Mouse (Mus musculus) G1E (cell line): ENCODE data around the gene Mcts2. TPM values are rescaled to one million over a fixed set of nuclear protein-coding genes. Genes with fewer than 3 reads are reported as not detected.

Experiments
- ATAC-seq: 2 replicates; pipeline ENCODE4 v1.8.0; 2016; ENCODE audit warnings: mild to moderate bottlenecking; ENCODE audit not compliant: insufficient number of reproducible peaks, poor library complexity, low FRiP score, severe bottlenecking; ENCODE audit errors: extremely low read depth
- DNase-seq: peaks from one replicate; pipeline ENCODE4 v3.0.0; 2012; ENCODE audit warnings: low spot score
- H3K27me3 ChIP-seq: 2 replicates; pipeline ENCODE4 v1.6.1; 2012; ENCODE audit warnings: mild to moderate bottlenecking, low read length, inconsistent platforms; ENCODE audit not compliant: insufficient read depth
- H3K36me3 ChIP-seq: replicated peaks from 2 replicates; pipeline ENCODE3; 2012; ENCODE audit warnings: mild to moderate bottlenecking, inconsistent platforms
- H3K4me1 ChIP-seq: 2 replicates; pipeline ENCODE4 v1.6.1; 2012; ENCODE audit warnings: low read depth, low read length, inconsistent platforms, mixed read lengths; ENCODE audit not compliant: insufficient read depth
- H3K4me3 ChIP-seq: 2 replicates; pipeline ENCODE4 v1.5.1; 2012; ENCODE audit warnings: low read depth, mild to moderate bottlenecking, inconsistent platforms, low read length, moderate library complexity, mixed read lengths
- H3K9me3 ChIP-seq: replicated peaks from 2 replicates; pipeline ENCODE4 v1.6.1; 2012; ENCODE audit warnings: inconsistent platforms
- CTCF ChIP-seq: IDR thresholded peaks from 2 replicates; pipeline ENCODE4 v1.5.1; 2012; ENCODE audit warnings: low read depth, low read length, inconsistent platforms, mixed read lengths
- GATA1 ChIP-seq: IDR thresholded peaks from 2 replicates; pipeline ENCODE4 v1.6.1; 2012; ENCODE audit warnings: borderline replicate concordance, low read length, inconsistent platforms, mixed read lengths
- GATA2 ChIP-seq: IDR thresholded peaks from 2 replicates; pipeline ENCODE4 v1.6.1; 2012; ENCODE audit warnings: low read depth, low read length, inconsistent platforms, borderline replicate concordance
- POLR2AphosphoS5 ChIP-seq: IDR thresholded peaks from 2 replicates; pipeline ENCODE4 v1.6.1; 2012; ENCODE audit warnings: low read depth, low read length, inconsistent platforms; ENCODE audit not compliant: insufficient replicate concordance
- TAL1 ChIP-seq: conservative IDR thresholded peaks from 2 replicates; pipeline ENCODE4 v1.6.1; 2012; ENCODE audit warnings: low read depth, low read length, inconsistent platforms, mixed read lengths
- polyA plus RNA-seq: library from polyadenylated mRNA; stranded (reverse); fragments of >175 nt; gene quantifications from 2 replicates; pipeline ENCODE4 v1.2.3, GENCODE M21; 2012
- total RNA-seq, 2 experiments: library from RNA; stranded (forward) in 1 of 2; stranded (reverse) in 1 of 2; fragments of 200-1000 nt in 1 of 2; fragments of >200 nt in 1 of 2; fragmentation: Nextera tagmentation in 1 of 2; gene quantifications; 2 replicates each; pipeline ENCODE4 v1.2.3; 2014 to 2017

Mcts2 gene
- total and polyA plus RNA-seq, 3 experiments, result 2.6 to 30.0 (median 24.2) TPM

DNA sequence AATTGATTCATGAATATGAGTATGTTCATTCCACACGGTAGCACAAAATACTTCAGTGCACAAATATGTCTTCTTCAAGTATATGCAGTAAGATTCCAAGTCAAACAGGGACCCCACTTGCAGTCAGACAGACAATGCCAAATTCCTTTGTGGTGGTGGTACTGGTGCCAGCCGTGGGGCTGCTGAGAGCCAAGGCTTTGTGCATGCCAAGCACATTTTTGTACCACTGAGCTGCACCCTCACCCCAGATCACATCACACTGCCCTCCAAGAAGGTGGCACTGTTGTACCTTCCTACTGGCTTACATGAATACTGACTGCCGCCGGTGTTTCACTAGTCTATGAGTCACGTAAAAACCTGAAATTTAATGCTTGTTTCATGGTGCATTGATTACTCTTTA, 7.9 kb upstream of the Mcts2 start:
- TF ChIP-seq POLR2AphosphoS5, result no peak
- no peak for TF ChIP-seq TAL1
- TF ChIP-seq CTCF, result no peak
- no peak for TF ChIP-seq GATA2
- TF ChIP-seq GATA1, result no peak
- H3K27me3 ChIP-seq, result no peaks in the 10 kb centered on the region
- ATAC-seq (no peak), DNase-seq (no peak)
- no peak overlapping the region for H3K4me3 ChIP-seq
- H3K4me1 ChIP-seq, result peaks cover 42% of the 10 kb centered on the region
- no peaks in the 10 kb centered on the region for H3K9me3 ChIP-seq
- H3K36me3 ChIP-seq, result peaks cover 100% of the 10 kb centered on the region

DNA sequence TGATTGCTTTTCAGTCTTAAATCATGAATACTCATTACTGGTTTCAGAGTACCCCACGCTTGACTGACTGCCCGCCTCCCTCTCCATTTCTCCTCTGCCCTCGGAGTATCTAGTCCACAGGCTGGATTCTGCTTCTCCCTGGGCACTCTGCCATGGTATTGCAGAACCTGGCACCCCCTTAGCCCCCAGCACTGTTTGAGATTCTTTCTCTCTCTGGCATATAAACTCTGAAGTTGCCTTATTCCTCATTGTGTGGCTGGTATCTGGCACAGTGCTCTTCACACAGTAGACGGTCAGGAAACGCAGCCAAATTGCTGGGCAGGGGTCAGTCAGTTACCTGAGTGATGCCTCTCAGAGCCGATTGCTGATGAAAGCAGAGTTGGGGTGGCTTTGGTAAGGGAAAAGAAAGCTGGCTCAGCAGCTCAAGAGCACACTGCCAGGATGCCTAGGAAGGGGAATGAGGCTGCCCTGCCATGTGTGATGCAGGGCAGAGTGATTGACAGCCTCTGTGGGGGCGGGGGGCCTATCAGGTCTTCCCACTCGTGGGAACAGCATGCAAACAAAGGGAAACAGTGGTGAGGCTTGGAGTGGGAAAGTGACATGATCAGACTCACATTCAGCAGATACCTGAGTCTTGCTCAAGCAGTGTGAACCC, 7.0 kb upstream of the Mcts2 start:
- TF ChIP-seq GATA1, result no peak
- no peak for TF ChIP-seq GATA2
- no peak for TF ChIP-seq TAL1
- TF ChIP-seq POLR2AphosphoS5, result no peak
- TF ChIP-seq CTCF, result no peak
- Histone ChIP-seq H3K4me1 (peaks cover 38% of the 10 kb centered on the region), H3K4me3 (no peak overlapping the region), H3K9me3 (no peaks in the 10 kb centered on the region), H3K27me3 (no peaks in the 10 kb centered on the region), H3K36me3 (peaks cover 100% of the 10 kb centered on the region)
- no peak for DNase-seq
- ATAC-seq, result no peak

DNA sequence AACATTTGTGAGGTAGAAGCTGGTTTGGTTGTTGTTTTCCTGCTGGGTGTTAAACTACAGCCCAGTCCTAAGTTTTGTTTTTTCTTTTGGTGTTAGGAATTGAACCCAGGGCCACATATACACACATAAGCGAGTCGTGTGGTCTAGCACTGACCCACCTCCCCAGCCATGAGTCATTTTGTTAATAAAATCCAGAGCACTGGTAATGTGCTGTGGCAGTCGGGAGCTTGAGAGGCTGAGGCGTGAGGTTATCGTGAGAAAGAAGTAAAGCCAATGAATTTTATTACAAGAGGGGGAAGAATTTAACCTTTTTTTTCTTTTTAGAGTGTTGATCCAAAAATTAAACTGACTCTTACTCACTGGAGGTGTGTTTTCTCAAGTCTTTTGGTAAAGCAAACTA, 3.7 kb upstream of the Mcts2 start:
- H3K27me3 ChIP-seq, result no peaks in the 10 kb centered on the region
- peaks cover 99% of the 10 kb centered on the region for H3K36me3 ChIP-seq
- H3K4me1 ChIP-seq, result peaks cover 23% of the 10 kb centered on the region
- no peak for ATAC-seq
- no peak for DNase-seq
- H3K4me3 ChIP-seq, result no peak overlapping the region
- H3K9me3 ChIP-seq, result peaks cover 2% of the 10 kb centered on the region; the same call in 1 of the 2 replicates
- TF ChIP-seq TAL1, result no peak
- TF ChIP-seq GATA2, result no peak
- no peak for TF ChIP-seq GATA1
- no peak for TF ChIP-seq POLR2AphosphoS5
- no peak for TF ChIP-seq CTCF

DNA sequence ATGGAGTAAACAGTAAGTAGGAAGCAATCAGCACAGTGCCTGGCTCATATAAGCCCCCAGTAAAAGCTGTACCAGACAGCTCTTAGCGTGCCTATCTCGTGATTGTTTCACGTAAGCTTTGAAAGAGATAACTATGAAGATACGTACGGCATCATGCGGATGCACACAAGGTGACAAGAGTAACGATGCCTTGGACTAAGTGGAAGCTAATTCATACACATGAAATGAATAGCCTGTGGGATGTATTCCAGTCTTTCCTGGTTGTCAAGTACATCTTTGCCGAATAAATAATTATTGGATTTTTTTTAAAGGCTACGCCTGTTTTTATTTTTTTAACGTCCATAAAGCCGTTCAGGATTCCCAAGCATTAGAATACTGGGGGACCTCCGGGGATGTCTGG, 436 bp upstream of the Mcts2 start:
- H3K27me3 ChIP-seq, result no peaks in the 10 kb centered on the region
- no peak for TF ChIP-seq GATA2
- TF ChIP-seq POLR2AphosphoS5, result no peak
- TF ChIP-seq CTCF, result no peak
- no peak for TF ChIP-seq TAL1
- TF ChIP-seq GATA1, result no peak
- peak overlapping the region; percentile 41; the same call in 1 of the 2 replicates for H3K4me3 ChIP-seq
- ATAC-seq, result no peak
- no peak for DNase-seq
- H3K9me3 ChIP-seq, result peaks cover 2% of the 10 kb centered on the region; the same call in 1 of the 2 replicates
- H3K4me1 ChIP-seq, result peaks cover 34% of the 10 kb centered on the region
- peaks cover 99% of the 10 kb centered on the region for H3K36me3 ChIP-seq

DNA sequence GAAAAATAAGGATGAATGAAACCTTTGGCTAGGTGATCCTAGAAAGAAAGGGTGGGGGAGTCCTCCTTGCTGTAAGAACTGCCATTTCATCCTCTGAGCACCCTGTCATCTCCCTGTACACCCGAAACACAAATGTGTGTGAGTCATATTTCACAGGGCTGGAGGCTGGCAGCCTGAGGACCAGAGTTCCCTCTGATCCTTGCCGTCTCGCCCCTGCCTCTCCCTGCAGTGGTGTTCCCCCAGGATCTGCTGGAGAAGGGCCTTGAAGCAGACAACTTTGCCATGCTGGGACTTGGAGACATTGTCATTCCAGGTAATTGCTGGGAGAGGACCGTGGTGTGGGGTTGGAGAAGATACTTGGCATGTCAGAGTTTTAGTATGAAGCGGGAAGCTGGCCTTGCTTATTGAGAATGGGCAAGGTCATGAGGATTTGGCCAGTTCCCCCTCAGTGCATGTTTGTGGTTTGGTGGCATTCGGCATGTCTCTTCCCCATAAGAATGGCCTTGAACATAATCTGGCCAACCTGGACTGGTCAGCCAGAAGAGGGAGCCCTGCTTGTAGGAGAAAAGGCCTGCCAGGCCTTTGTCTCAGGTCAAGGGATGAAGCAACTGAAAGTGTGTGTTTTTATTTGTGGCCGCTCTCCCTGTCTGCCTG, 4.9 kb downstream of the Mcts2 start:
- Histone ChIP-seq H3K9me3 (peaks cover 1% of the 10 kb centered on the region; the same call in 1 of the 2 replicates), H3K4me3 (no peak overlapping the region), H3K27me3 (no peaks in the 10 kb centered on the region), H3K4me1 (peaks cover 63% of the 10 kb centered on the region), H3K36me3 (peaks cover 98% of the 10 kb centered on the region)
- ATAC-seq (no peak), DNase-seq (no peak)
- TF ChIP-seq CTCF (no peak), POLR2AphosphoS5 (no peak), GATA2 (no peak), TAL1 (no peak), GATA1 (no peak)

DNA sequence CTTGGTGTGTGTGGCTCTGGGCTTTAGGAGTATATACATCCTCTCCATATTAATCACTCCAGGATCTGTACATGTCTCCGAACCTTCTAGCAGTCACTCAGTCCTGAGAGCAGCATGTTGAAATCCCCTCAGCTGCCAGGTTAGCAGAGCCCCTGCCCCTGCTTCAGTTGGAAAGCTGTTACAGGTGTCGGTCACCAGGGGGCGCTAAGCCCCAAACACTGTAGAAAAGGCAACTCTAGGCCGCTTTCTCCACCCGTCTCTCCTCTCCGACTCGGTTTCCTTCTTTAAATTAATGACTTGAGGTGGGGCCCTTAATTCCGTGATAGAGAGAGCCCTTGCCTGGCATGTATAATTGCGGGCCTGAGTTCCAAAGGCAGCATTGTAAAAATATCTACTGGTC, 6.4 kb downstream of the Mcts2 start:
- H3K36me3 ChIP-seq, result peaks cover 99% of the 10 kb centered on the region
- ATAC-seq, result peak; percentile 22; the same call in 1 of the 2 replicates
- peak overlapping the region; percentile 53; the same call in 1 of the 2 replicates for H3K4me3 ChIP-seq

More for the DNA sequence above, 6.4 kb downstream of the Mcts2 start:
- Histone ChIP-seq H3K4me1 (peaks cover 72% of the 10 kb centered on the region), H3K9me3 (no peaks in the 10 kb centered on the region), H3K27me3 (no peaks in the 10 kb centered on the region)
- TF ChIP-seq TAL1 (no peak), CTCF (peak; percentile 91)
- DNase-seq, result peak; percentile 63
